Mouse (Mus musculus) fibroblast of lung, adult 2 months (primary cell): Measurements from ENCODE around the gene Cpe.

Experiments used
- DNase-seq: peaks from one replicate; pipeline ENCODE4 v3.0.0-alpha.2; 2011; ENCODE audit warnings: low read depth

The Cpe gene

DNA sequence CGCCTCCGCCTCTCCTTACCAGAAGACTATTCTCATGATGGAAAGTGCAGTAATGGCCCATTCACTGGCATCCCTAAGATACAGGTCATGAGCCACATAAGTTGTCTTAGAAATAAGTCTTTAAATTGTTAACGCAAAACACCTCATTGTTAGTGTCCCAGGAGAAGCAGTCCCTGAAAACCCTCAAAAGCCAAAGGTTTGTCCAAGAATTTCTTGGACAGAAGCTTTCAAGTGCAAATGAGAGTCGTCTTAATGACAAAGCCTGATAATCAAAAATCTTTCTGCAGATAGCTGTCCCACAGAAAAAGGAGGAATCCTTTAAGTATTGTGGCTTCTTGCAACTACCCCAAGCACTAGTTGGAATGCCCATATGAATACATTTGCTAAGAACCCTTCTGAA is 60.7 kb downstream of the Cpe start:
- no peak for DNase-seq

DNA sequence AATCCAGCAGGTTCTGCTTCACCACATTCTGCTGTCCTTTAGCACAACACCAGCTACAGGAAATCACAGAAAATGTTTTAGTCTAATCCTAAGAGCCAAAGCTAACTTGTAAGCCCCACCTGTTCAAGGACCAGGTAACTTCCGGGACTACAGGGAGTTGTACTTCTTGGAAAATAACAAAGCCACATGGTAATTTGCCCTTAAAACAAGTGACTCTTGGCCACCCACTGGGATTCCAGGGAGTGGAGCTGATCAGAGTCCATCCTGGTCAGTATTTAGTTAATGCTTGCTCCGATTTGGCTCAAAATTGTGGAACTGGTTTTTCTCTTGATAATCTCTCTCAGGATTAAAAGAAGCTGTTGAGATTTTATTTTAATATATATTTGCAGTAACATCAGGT is 61.1 kb downstream of the Cpe start:
- DNase-seq, result no peak

DNA sequence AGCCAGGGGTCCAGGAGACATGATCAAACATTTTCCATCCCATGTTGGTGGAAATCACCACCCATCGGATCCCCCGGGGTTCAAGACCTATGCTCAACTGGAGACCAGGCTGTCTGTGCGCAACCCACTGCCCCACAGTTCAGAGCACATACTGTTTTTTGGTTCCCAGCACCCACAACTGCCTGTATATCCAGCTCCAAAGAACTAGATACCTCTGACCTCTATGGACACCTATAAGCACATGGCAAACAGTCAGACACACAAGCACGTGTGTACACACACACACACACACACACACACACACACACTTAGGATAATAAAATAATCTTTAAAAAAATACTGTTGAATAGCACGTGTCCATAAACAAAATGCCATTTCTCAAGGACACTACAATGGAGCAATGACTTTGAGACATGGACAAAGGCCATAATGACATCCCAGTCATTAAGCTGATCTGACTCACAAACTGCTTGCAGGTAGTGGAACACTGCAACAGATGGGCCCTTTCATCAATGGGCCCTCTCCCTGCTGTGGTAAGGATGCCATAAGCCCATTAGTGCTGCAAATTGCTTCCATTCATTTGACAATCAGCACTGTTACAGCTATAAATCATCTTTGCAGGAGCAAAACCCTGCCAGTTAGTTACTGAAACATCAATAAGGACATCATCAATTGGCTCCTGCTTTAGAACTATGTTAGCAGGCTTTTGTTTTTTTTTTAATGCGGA is 63.7 kb downstream of the Cpe start:
- no peak for DNase-seq

DNA sequence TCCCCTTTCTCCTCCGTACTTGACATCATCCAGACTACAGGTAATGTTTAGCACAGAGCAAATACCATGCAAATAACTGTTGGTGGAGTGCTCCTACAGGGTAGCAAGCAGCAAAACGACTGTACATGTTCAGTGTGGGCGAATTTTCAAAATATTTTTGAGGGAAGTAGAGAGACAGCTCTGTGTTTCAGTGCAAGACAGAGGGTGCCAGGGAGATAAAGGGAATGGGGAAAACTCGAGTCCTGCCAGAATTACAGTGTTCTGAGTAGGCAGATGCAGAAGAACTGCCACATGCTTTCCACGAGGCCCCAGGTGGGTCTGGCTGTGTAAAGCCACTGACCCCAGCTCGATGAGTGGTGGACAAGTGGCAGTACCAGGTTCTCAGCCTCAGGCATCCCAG is 64.8 kb downstream of the Cpe start:
- DNase-seq, result no peak

DNA sequence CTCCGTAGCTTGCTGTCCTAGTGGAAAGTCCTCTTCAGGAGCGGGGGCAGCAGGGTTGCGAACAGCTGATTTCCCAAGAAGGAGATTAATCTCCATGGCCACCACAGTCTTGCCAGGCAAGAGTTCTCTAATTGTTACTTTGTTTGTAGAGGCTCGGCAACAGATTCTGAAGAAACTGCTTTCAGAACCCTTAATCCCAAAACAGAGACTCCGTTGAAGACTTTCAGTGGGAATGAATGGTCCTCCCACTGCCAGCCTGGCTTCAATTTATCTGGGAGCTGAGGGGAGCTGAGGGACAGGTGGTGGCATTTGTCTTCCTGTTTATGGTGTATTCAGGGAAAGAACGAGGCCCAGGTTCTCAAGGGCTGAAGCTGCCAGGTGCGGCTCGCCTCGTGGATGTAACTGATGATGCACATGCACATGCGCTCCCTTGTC is 68.2 kb downstream of the Cpe start:
- no peak for DNase-seq

DNA sequence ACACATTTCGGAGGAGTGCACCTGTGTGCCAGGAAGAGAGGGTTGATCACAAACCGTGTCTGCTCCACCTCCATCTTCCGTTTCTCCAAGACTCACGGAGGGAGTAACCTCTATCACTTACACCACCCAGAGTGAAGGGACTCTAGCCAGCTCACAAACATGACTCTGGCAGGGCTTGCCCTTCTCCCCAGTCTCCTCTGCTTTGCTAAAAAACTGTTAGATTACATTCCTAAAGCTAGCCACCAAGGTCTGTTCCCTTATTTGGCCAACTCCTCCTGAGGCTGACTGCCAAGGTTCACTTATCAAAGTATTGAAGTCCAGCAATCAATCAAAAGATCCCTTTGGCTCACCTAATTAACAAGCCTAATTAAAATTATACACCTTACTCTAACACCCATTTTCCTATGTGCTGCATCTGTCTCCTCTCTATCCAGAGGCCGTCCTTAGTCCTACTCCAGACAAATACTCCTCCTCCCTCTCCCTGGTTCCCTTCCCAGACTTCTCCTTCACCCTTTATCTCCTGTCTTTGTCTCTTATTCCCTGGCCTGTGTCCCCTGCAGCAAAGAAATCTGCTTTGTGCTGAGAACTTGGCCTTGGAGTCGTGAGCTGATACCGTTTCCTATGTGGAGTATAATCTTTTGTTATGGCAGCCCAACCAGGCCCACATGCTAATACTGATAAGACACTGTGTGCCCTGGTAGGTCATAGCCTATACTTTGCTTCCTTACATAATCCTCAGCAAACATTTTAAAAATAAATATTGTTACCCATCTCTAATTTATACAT is 72.3 kb downstream of the Cpe start:
- no peak for DNase-seq

DNA sequence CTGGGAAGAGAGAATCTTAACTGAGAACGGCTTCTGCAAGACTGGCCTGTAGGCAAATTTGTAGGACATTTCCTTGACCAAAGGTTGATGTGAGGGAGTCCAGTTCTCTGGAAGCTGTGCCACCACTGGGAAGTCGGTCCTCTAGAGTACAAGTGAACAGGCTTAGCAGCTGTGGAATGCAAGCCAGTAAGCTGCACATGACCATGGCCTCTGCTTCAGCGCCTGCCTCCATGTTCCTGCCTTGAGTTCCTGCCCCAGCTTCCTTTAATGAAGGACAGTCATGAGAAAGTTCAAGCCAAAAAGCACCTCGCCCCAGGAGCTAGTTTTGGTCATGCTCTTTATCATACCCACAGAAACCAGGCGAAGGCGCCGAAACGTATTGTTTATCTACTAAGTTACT is 73.2 kb downstream of the Cpe start:
- no peak for DNase-seq

DNA sequence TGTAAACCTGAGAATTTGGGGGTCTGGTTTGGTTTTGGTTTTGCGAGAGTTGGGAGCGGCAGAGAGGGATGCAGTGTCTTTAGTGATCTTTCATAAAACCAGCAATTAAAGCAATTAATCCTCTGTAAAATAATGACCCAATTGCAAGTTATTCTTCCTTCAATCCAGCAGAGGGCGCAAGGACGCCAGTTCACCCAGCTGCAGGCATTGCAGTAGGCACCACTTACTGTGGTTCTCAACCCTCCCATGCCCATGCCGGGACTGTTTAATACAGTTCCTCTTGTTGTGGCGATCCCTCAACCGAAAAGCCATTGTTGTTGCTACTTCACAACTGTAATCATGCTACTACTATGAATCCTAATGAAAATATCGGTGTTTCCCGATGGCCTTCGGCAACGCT is 74.2 kb downstream of the Cpe start:
- DNase-seq, result peak; percentile 32

DNA sequence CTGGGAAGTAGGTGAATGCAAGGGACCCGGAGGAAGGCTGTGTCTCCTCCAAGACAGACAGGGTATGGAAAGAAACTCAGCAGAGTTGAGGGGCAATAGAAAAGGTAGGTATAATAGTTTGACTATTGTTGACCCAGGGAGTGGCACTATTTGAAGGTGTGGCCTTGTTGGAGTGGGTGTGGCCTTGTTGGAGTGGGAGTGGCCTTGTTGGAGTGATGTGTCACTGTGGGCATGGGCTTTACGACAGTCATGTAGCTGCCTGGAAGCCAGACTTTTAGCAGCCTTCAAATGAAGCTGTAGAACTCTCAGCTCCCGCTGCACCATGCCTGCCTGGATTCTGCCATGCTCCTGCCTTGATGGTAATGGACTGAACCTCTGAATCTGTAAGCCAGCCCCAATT is 76.3 kb downstream of the Cpe start:
- no peak for DNase-seq

DNA sequence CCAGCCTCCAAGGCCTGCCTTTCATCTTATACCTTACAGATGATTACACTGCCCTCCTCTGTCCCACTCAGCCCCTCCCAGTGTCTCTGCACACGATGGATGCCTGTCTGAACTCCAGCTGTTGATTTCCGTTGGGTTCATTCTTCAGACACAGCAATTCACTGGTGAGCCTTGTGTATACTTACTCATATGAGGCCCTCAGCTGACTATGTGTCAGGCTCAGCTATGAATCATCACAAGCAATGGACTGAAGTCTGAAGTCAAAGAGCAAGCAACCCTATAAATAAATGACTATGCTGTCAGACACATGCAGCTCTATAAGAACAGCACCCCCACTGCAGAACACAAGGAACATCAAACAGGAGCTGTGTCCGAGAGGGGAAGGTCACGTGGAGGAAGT is 77.4 kb downstream of the Cpe start:
- peak; percentile 73 for DNase-seq

DNA sequence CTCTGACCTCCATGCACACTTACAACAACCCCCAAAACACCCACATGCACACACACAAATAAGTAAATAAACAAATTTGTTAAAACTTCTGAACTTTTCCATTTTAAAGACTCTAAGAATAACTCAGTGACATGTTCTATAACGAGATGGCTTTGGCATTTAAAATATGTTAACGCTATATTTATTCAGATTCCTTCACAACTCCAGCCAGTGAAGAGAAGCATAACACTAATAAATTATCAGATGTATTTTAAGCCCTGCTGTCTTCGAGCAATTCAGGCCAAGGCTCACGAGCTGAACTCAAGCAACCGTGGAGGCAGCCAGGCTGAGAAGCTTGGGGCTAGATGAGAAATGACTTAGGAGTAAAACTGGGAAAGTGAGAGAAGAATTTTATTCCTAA is 79.2 kb downstream of the Cpe start:
- DNase-seq, result no peak

DNA sequence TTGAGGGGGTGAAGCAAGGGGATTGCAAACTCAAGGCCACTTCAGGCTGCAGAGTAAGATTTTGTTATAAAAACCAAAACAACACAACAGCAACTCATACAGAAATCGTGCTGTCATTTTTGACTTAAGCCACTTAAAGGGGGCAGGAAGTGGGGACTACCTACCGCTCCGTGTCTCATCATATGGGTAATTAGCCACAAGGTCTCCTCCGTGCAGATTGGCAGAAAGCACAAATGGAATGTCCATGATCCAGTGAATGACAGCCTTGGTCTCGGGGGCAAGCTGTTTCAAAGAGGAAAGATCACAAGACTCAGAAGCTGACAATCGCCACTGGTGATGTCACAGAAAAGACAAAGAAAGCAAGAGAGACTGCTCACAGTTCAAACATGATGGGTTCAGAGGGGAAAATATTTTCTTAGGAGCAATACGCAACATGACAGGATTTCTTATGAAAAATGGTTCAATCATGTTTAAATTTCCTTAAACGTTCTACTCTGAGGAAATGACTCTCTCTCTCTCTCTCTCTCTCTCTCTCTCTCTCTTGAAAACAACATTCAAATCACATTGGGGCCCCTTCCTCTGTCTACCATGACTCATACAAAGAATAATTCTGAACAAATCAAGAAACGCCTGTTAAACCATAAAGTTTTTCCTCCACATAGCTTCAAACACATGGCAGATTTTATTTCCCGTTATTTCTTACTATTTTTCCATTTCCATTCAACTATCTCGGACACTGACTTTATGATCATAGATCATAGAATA is 81.5 kb downstream of the Cpe start:
- no peak for DNase-seq

DNA sequence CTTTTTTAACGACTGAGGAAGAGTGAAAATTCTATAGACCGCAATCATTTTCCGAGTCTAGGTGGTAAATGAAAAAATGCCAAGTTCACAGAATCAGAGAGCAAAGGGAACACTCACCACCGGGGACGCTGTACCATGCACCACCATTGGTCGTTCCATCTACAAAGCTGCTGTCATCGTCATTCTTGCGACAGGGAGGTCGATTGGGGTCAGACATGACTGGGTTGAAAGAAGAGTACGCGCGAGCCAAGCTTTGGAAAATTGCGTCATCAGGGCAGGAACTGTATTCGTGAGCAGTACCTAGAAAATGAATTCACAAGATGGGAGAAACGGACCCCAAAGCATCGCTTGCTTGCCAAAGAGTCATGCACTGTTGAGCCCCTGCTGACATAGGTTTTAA is 83.9 kb downstream of the Cpe start:
- no peak for DNase-seq

DNA sequence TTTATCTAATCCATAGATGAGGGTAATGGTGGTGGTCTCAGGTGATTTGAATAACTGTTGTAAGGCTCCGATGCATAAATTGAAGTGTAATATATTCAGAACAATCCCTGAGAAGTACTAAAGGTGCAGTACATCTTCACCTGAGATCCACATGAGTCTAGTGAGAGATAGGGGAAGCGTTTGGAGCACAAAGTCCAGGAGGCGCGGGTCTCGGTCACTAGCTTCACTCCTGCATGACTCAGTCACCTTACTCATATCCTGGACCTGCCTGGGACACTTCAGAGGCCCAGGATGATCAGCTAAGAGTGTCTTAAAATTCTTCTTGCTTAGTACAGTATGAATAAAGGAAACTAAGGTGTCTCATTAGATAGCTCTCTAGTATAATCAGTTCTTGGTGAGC is 86.8 kb downstream of the Cpe start:
- no peak for DNase-seq

DNA sequence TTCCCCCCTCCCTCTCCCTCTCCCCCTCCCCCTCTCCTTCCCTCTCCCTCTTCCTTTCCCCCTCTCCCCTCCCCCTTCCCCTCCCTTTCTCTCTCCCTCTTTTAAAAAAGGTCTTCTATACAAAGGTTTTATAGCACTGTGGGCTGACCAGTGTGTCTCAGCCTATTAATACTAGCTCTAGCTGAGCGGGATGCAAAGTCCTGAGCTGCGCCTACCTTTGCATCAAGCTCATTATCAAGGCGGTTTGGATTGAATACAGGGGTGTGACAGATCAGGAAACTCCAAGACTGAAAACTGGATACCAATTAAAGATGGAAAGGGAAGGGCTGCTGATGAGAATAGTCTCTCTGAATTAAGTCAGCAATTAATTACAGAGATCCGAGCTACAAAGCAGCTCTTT is 94.6 kb downstream of the Cpe start:
- no peak for DNase-seq

DNA sequence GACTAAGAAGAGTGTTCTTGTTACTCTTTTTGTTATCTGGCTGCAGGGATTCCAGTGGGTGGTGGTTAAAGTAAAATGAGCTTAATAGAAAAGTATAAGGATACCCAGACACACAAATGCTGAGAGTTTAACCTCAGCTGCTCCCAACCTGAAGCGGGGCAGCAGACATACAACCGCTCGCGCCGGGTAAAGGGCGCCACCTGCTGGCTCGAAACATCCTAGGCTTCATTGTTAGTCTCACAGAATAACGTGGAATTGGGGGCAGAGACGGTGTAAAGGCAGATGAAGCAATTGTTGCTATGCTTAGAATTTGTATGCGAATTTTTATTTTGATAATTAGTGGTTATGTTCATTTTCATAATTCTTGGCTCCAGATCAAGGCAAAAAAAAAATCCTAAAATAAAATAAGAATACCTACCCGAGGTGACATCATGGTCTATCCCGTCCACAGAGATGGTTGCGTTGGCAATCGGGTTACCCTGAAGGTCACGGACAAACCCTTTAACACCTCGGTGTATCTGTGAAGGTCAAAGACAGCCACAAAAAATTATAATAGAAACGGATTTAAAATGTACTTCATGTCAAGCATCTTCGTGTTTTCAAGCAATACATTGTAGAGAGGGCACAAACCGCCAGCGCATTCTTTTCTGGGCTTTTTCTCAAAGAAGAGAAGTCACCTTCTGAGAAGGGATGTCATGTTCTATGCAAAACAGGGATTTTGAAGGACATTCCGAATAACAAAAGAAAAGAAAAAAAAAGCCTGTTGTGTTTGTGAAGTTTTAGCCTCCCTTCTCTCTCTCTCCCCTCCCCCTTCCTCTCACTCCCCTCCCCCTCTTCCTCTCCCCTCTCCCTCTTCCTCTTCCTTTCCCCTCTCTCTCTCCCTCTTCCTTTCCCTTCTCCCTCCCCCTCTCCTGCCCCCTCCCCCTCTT is 95.5 kb downstream of the Cpe start:
- DNase-seq, result no peak

DNA sequence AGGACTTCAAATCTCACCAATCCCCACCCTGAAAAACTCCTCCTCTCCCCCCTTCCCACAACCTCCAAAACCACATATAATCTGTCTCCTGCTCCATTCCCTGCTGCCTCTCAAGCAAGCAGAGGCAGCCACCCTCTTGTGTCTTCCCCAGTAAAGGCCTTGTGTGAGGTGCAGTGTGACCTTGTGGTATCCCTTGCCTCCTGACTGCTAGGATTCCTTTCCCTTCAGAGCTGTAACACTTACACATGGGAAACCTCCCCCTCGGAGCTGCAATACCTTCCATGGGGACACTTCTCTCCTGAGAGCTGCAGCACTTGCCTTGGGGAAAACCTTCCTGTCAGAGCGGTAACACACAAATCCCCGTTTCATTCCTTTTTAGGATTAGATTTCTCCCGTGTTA is 96.5 kb downstream of the Cpe start:
- DNase-seq, result no peak

DNA sequence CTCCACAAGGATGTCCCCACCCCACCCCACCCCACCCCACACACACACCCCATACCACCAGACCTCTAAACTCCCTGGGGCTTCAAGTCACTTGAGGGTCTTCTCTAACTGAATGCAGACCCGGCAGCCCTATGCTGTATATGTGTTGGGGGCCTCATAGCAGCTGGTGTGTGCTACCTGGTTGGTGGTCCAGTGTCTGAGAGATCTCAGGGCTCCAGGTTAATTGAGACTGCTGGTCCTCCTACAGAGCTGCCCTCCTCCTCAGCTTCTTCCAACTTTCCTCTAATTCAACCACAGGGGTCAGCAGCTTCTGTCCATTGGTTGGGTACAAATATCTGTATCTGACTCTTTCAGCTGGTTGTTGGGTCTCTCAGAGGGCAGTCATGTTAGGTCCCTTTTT is 102.4 kb downstream of the Cpe start:
- no peak for DNase-seq

DNA sequence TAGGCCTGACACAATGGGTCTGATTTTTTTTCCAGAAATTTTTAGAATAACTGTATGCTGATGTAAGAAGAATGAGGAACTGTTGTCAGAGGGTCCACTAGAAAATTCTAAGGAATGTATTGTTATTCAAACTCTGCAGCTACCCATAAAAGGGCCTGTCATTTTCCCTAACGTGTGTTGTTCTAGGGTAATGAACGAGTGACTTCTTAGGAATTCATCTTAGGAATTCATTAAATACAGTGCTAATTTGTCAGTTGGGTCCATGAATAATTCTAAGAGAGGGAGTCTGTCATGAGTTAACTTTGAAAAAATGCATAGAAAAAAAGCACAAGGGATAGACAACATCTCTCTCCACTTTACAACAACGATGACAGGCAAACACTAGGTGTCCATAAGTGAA is 110.0 kb downstream of the Cpe start:
- DNase-seq, result no peak

DNA sequence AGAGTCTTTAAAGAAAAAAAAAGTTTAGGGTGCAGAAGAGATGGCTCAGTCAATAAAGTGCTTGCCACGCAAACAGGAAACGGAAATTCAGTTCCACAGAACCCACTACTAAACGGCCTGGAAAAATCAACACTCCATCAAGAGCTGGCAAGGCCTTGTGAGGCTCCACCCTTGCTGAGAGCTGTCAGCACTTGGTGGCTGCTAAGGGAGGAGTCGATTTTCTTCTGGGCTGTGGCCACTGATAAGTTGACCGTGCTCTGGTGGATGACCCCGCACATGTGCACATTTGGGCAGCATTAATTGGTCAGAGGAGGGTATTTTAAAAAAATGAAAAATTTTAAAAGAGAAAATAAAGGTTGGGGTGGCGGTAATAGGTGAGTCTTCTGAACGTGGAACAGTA is 114.6 kb downstream of the Cpe start:
- DNase-seq, result no peak

DNA sequence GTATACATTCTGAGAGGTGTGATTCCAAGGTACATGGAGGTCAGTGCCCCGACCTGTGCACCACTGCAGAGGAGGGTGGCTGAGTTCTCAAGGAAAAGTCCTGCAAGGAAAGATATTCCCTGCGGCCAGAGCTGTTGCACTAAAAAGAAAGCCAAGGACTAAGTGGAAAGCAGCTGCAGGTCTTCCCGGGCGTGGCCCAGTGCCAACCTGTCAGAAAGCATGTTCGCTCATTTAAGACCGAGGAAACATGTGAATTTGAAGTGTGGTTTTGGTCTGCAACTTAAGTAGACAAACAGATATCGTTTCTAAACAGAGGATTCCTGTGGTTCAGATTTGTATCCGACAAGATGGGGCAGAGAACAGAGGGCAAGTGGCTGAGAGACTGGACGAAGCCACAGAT is 117.9 kb downstream of the Cpe start:
- DNase-seq, result no peak
